ENCODE assay signal across 9 mouse cellular contexts in the genomic region with DNA sequence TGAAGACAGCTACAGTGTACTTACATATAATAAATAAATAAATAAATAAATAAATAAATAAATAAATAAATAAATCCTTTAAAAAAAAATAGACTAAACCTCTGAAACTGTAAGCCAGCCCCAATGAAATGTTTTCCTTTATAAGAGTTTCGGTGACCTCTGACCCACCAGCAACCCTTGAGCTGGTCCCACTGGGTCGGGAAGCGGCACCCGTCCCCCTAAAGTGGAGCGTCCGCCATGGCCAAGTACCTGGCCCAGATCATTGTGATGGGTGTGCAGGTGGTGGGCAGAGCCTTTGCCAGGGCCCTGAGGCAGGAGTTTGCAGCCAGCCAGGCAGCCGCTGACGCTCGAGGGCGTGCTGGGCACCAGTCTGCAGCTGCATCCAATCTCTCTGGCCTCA. TPM values are rescaled to one million over a fixed set of nuclear protein-coding genes. Genes with fewer than 3 reads are reported as not detected.
DNase-seq lines count a peak whose midpoint lies in the region; ATAC-seq and TF ChIP-seq lines count a peak whose summit lies in the region.
"Not testable (repeated sequence)": the region's sequence is repeated elsewhere in the genome, so short reads cannot be mapped to it uniquely, and the experiment has no call there.
"Had no signal": no experiment of that assay in that cellular context is flagged by ENCODE, and none has a peak within 500 bp of the region (broad histone marks: within the 10 kb centered on the region; RNA-seq: fewer than 3 reads in every experiment).

Gene Gm9803 (plus strand): TSS at position 154 of the 400 bp plus-strand sequence.

- not testable (repeated sequence) for H3K36me3 ChIP-seq in embryonic facial prominence, embryonic 11.5 days (replicated peaks; ENCODE audit: control insufficient read depth, insufficient read depth, low read depth, low read length); lung, postnatal 0 days (ENCODE audit: insufficient read depth, low read length); neural tube, embryonic 11.5 days (ENCODE audit: control insufficient read depth, insufficient read depth, low read length)
- peaks cover 29% of the 10 kb centered on the region for H3K36me3 ChIP-seq in hindbrain, embryonic 13.5 days
- 0 out of 2 replicates have a peak, but pooled peaks cover 13% of the 10 kb centered on the region for H3K36me3 ChIP-seq in kidney, postnatal 0 days (ENCODE audit: insufficient read depth, low read length)

- H3K9me3 ChIP-seq in embryonic facial prominence, embryonic 11.5 days (replicated peaks; ENCODE audit: control insufficient read depth, low read length); hindbrain, embryonic 13.5 days; kidney, postnatal 0 days (replicated peaks; ENCODE audit: low read length); lung, postnatal 0 days (ENCODE audit: low read length); neural tube, embryonic 11.5 days (ENCODE audit: control insufficient read depth, low read length): not testable (repeated sequence)

- not testable (repeated sequence) for TF ChIP-seq CTCF in kidney, postnatal 0 days (IDR thresholded peaks at IDR 0.05; ENCODE audit: low read depth); lung, postnatal 0 days (IDR thresholded peaks at IDR 0.05)

- H3K27ac ChIP-seq in embryonic facial prominence, embryonic 11.5 days (replicated peaks; ENCODE audit: low read depth, low read length); hindbrain, embryonic 13.5 days; kidney, postnatal 0 days; lung, postnatal 0 days (ENCODE audit: low read length); neural tube, embryonic 11.5 days (ENCODE audit: low read depth, low read length): not testable (repeated sequence)

- H3K27me3 ChIP-seq in embryonic facial prominence, embryonic 11.5 days (ENCODE audit: control insufficient read depth, insufficient read depth, low read length); hindbrain, embryonic 13.5 days; kidney, postnatal 0 days (ENCODE audit: insufficient read depth, low read length); lung, postnatal 0 days (replicated peaks; ENCODE audit: insufficient read depth, low read length); neural tube, embryonic 11.5 days (ENCODE audit: control insufficient read depth, insufficient read depth, low read length): not testable (repeated sequence)

- not testable (repeated sequence) for H3K9ac ChIP-seq in embryonic facial prominence, embryonic 11.5 days (replicated peaks; ENCODE audit: low read length); hindbrain, embryonic 13.5 days; kidney, postnatal 0 days (ENCODE audit: low read depth, low read length); lung, postnatal 0 days (replicated peaks; ENCODE audit: low read depth); neural tube, embryonic 11.5 days (ENCODE audit: low read length)

- not testable (repeated sequence) for H3K4me3 ChIP-seq in embryonic facial prominence, embryonic 11.5 days (ENCODE audit: low read depth, low read length); hindbrain, embryonic 13.5 days; kidney, postnatal 0 days (replicated peaks; ENCODE audit: low read depth, low read length); lung, postnatal 0 days (ENCODE audit: low read depth, low read length); neural tube, embryonic 11.5 days (ENCODE audit: low read depth, low read length)

- not testable (repeated sequence) for TF ChIP-seq EP300 in lung, postnatal 0 days (IDR thresholded peaks at IDR 0.05)

- ATAC-seq in embryonic facial prominence, embryonic 11.5 days (replicated peaks; ENCODE audit: insufficient number of reproducible peaks, low FRiP score, low TSS enrichment, low read depth); hindbrain, embryonic 13.5 days (ENCODE audit: low FRiP score); kidney, postnatal 0 days (replicated peaks; ENCODE audit: low FRiP score, low read depth); lung, postnatal 0 days; neural tube, embryonic 11.5 days (ENCODE audit: insufficient read depth, low FRiP score, low TSS enrichment): not testable (repeated sequence)

- H3K4me2 ChIP-seq in embryonic facial prominence, embryonic 11.5 days (ENCODE audit: low read depth, low read length); hindbrain, embryonic 13.5 days; kidney, postnatal 0 days (ENCODE audit: low read length); lung, postnatal 0 days (replicated peaks; ENCODE audit: low read depth, low read length); neural tube, embryonic 11.5 days (ENCODE audit: low read depth): not testable (repeated sequence)

- not testable (repeated sequence) for DNase-seq in adrenal gland, adult 2 months; embryonic facial prominence, embryonic 11.5 days (ENCODE audit: low spot score); frontal cortex, adult 2 months (ENCODE audit: extremely low spot score in 1 of 2, low spot score in 1 of 2); kidney, postnatal 0 days (ENCODE audit: low spot score); lung, postnatal 0 days (ENCODE audit: low spot score); neural tube, embryonic 11.5 days (ENCODE audit: low spot score); thymus, postnatal 0 days (ENCODE audit: low spot score)

- WGBS in embryonic facial prominence, embryonic 11.5 days = 94% methylated on average over 10 of the region's 10 CpGs
- WGBS in hindbrain, embryonic 13.5 days = 97% methylated on average over 10 of the region's 10 CpGs
- WGBS in kidney, postnatal 0 days = 94% methylated on average over 10 of the region's 10 CpGs
- WGBS in lung, postnatal 0 days = 94% methylated on average over 10 of the region's 10 CpGs
- 95% methylated on average over 10 of the region's 10 CpGs for WGBS in neural tube, embryonic 11.5 days

- H3K4me1 ChIP-seq in embryonic facial prominence, embryonic 11.5 days (ENCODE audit: control insufficient read depth, insufficient read depth, low read length); kidney, postnatal 0 days (replicated peaks; ENCODE audit: insufficient read depth, low read length); lung, postnatal 0 days (ENCODE audit: insufficient read depth, low read depth, low read length); neural tube, embryonic 11.5 days (ENCODE audit: control insufficient read depth, insufficient read depth, low read length): not testable (repeated sequence)
- peaks cover 20% of the 10 kb centered on the region for H3K4me1 ChIP-seq in hindbrain, embryonic 13.5 days (replicated peaks)

RNA-seq across cellular contexts. Expression of gene Gm9803, which starts in this region (rescaled TPM):
- 10 to 100 TPM; 26.8 to 27.4 TPM for total RNA-seq in adrenal gland, adult 2 months (2021)
- 130 and 175 TPM in 2 replicates for polyA plus RNA-seq in adrenal gland, adult 2 months (2012; rRNA removed)
- polyA plus RNA-seq in embryonic facial prominence, embryonic 11.5 days (2014; fragmentation: Nextera tagmentation; extraction: Ambion mirVana) = 10.8 and 13.8 TPM in 2 replicates
- polyA plus RNA-seq in frontal cortex, adult 2 months (2012; rRNA removed) = 15.4 and 24.6 TPM in 2 replicates
- polyA plus RNA-seq in hindbrain, embryonic 13.5 days (2015; fragmentation: Nextera tagmentation; extraction: Ambion mirVana) = 16.4 and 19.4 TPM in 2 replicates
- 11.8 and 17.4 TPM in 2 replicates for polyA plus RNA-seq in kidney, postnatal 0 days (2015; fragmentation: Nextera tagmentation; extraction: Ambion mirVana)
- polyA plus RNA-seq in lung, postnatal 0 days (2015; fragmentation: Nextera tagmentation; extraction: Ambion mirVana) = 9.1 and 21.1 TPM in 2 replicates
- polyA plus RNA-seq in neural tube, embryonic 11.5 days (2014; fragmentation: Nextera tagmentation; extraction: Ambion mirVana) = 12.9 and 13.7 TPM in 2 replicates
- 30.6 and 33.2 TPM in 2 replicates for polyA plus RNA-seq in thymus, postnatal 0 days (2015; fragmentation: Nextera tagmentation; extraction: Ambion mirVana)
- total RNA-seq: left cerebral cortex, postnatal 10 days had no signal
